Mouse (Mus musculus): Measurements from ENCODE around the gene Olfr464.
A peak's percentile ranks its signal among the peaks of the same experiment; 100 is the strongest.

The Olfr464 gene

GRCm38 (mm10) chr11:87920966-87921365 is at the start of gene Olfr464:
Gene Olfr464 (minus strand): TSS chr11:87920967.
- DNase-seq (ENCODE audit: low read depth, low spot score), result no peak

DNA sequence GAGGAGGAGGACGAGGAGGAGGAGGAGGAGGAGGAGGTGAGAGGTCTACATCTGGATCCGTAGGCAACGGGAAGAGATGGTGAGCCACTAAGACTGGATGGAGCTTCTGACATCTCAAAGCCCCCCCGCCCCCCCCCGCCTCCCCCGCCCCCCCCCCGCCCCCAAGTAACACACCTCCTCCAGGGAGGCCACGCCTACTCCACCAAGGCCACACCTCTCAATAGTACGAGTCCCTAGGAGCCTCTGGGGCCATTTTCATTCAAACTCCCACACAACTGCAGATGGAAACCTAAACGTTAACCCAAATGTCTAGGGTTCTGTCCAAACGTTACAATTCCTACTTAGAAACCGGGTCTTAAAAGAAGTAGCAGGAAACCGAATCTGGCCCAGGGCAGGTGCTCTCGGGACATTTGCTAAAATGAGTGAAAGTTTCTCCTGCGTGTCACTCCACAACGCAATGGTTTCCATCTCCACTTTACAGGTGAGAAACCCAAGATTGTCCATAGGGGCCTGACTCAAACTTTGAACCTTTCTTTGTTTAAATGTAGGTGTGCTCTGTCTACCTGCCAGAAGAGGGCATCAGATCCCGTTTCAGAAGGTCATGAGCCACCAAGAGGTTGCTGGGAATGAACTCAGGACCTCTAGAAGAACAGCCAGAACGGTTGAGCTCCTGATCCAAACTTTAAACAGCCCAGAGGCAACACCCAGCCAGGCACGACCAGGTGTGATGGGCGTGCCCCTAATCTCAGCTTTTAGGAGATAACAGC is 47.8 kb upstream of the Olfr464 start:
- no peak for DNase-seq (ENCODE audit: low read depth, low spot score)

GRCm38 (mm10) chr11:87967692-87968289 is 47.0 kb upstream of the Olfr464 start:
- DNase-seq (ENCODE audit: low read depth, low spot score), result peak; percentile 64

DNA sequence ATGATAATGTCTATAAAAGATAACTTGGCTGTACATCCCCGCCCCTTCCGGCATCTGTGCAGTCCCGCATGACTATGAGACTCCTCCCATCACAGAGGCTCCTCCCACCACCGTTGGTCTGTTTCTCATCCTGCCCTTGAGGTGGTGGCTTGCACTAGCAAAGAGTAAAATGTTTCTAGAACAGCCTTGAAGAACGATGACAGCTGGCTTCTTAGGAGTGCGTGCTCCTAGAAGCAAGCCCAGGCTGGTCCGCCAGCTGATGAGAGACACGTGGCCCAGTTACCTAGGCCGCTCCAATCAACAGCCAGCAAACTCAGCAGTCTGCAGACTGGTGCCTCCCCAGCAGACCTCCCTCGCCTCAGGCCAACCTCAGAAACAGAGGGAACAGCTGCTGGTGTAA is 45.4 kb upstream of the Olfr464 start:
- DNase-seq (ENCODE audit: low read depth, low spot score), result no peak

GRCm38 (mm10) chr11:87965293-87965692 is 44.5 kb upstream of the Olfr464 start:
- DNase-seq (ENCODE audit: low read depth, low spot score), result no peak

- DNase-seq (ENCODE audit: low read depth, low spot score), result no peak
Measured at GRCm38 (mm10) chr11:87957066-87957465, 36.3 kb upstream of the Olfr464 start.

DNA sequence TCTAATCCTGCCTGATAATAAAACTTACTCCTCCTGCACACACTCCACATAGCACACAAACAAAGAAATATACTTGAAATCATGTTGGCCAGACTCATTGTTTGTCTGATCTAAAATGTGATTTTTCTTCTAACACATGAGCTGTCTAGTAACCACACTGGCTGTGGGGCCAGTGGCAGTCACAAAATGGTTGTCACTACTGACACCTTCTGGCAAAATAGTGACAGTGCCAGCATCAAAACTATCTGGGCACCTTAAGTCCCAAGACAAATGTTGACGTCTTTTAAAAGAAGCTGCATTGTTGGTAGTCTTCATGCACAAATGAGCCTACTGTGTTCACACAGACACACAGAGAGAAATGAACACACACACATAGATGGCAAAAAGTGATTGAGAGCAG is 34.4 kb upstream of the Olfr464 start:
- no peak for DNase-seq (ENCODE audit: low read depth, low spot score)

- no peak for DNase-seq (ENCODE audit: low read depth, low spot score)
Measured at GRCm38 (mm10) chr11:87949990-87950389, 29.2 kb upstream of the Olfr464 start.

DNA sequence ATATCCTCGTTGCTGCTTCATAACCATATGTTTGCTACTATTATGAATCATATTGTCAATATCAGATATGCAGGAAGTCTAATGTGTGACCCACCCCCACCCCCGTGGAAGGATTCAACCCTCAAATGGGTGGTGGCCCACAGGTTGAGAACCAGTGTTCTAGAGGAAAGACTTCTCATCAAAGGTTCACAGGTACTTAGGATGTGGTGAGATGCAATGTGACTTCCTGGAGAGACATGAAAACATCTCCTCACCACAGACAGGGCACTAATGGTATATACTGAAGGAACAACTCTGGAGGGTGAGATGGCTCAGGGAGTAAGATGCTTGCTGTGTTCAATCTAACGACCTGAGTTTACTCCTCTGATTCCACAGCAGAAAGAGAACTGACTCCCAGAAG is 14.7 kb upstream of the Olfr464 start:
- DNase-seq (ENCODE audit: low read depth, low spot score), result no peak

DNA sequence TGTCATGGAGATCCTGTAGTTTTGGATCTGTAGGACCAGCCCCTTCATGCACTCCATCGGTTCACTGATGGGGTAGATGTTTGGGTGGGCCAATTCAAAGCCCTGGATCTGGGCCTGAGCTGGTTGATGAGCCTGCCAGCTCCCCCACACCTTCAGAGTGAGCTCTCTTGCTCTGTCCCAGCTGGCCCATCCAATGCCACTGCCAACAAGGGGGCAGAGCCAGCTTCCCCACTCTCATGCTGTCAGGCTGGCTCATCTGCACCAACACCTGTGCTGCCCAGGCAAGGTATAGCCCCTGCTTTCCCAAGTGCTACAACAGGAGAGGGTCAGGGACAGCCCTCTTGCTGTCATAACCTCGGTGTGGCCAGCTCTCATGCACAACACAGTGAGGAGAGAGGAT is 13.0 kb upstream of the Olfr464 start:
- DNase-seq (ENCODE audit: low read depth, low spot score), result no peak

DNA sequence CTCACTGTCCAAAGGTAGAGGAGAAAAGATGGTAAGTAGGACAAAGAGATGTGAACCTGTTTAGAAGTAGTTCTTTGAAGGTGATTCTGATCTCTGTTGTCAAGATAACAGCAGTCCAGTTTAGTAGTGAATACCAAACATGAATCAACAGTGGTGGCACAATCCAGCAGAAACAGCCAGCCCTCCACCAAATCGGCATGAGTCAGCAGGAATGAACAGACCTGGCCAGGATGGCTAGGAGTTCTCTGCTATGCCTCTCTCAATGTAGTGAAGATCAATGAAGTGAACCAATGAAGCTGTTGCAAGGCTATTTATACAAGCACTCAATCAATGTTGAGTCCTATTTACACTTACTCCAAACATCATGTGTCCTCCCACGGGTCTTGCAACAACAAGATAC is 9.6 kb upstream of the Olfr464 start:
- DNase-seq (ENCODE audit: low read depth, low spot score), result no peak

- no peak for DNase-seq (ENCODE audit: low read depth, low spot score)
Measured at GRCm38 (mm10) chr11:87920301-87920700, 466 bp downstream of the Olfr464 start.

DNA sequence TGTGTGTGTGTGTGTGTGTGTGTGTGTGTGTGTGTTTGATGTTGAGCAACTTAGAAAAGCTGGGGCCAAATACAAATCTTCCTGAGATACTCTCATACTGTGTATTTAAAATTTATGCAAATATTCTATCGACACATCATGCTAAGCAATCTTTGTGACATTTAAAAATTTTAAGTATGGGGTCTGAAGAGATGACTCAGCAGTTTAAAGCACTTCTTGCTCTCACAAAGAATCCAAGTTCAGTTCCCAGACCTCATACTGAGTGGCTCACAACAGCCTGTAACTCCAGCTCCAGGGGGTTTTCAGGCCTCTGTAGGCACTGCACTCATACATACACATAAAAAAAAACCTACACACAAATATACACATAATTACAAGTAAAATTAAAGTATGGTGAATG is 4.8 kb downstream of the Olfr464 start:
- no peak for DNase-seq (ENCODE audit: low read depth, low spot score)

DNA sequence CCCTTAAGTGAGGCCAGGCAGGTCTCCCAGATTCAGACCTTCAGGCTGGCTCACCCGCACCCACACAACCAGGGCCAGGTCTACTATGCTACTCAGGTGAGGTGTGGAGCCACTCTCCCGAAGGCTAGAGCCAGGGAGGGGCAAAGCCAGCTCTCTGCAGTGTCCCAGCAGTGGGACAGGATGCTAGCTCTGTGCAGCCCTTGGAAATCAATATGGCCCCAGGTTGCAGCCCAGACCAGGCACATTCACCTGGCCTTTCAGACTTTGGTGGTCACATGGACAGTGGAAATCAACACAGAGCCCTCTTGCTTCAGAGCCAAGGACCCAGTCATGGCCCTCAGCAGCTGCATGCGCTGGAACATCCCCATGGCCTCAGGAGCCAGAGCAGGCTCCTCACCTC is 16.4 kb downstream of the Olfr464 start:
- DNase-seq (ENCODE audit: low read depth, low spot score), result no peak

DNA sequence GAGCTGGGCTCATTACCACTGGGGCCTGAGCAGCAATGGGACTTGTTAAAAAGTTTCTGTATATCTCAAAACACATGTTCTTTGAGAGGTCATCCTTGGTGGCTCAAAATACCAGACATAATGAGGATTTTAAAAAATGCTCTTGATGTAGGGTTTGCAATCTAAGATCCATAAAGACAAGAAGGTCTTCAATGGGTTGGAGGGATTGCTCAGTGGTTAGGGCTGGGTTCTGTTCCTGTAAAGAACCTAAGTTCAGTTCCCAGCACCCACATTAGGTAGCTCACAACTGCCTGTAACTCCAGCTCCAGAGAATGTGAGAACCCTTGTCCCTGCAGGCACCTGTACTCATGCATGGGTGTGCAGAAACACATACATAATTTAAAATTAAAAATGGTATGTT is 23.5 kb downstream of the Olfr464 start, which contains the start of gene Olfr463:
TSS of gene Olfr463 (minus strand) at position 101 of the 400 bp plus-strand sequence.
- no peak for DNase-seq (ENCODE audit: low read depth, low spot score)

DNA sequence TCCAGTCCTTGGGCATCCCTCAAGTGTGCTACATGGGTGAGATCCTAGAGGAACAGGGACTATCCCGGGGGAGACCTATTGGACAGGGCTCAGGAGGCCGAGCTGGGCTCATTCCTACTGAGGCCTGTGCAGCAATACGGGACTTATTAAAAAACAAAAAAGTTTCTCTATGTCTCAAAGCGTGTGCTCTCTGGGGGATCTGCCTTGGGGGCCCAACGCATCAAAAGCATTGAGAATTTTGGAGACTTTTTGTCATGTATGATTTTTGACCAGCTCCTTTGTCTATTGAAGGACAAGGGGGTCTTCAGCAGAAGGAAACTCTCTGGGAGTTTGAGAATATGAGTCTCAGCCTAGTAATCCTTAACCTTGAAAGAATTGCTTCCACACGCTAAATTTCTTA is 28.6 kb downstream of the Olfr464 start, which contains the start of gene Olfr462:
TSS of gene Olfr462 (minus strand) at position 101 of the 400 bp plus-strand sequence.
- no peak for DNase-seq (ENCODE audit: low read depth, low spot score)

- DNase-seq (ENCODE audit: low read depth, low spot score), result no peak
Measured at GRCm38 (mm10) chr11:87884856-87885255, 35.9 kb downstream of the Olfr464 start.

- peak; percentile 11 for DNase-seq (ENCODE audit: low read depth, low spot score)
Measured at GRCm38 (mm10) chr11:87883493-87883892, 37.3 kb downstream of the Olfr464 start.

DNA sequence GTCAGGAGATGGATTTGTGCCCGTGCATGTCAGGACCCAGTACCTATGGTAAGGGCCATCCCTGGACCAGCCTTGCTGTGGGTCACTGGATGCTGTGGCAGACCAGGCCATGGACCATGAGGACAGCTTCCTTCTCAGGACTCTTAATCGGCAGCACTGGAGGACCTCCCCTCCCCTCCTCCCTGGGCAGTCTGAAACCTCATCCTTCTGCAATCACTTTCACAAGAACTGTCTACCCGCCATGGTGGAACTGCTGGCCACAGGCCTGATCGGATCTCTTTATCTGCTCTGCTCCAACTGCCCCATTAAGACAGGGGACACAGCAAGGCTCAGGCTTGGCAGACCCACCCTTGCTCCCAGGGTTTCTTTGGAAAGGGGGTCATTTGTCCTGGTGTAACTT is 39.1 kb downstream of the Olfr464 start:
- no peak for DNase-seq (ENCODE audit: low read depth, low spot score)

DNA sequence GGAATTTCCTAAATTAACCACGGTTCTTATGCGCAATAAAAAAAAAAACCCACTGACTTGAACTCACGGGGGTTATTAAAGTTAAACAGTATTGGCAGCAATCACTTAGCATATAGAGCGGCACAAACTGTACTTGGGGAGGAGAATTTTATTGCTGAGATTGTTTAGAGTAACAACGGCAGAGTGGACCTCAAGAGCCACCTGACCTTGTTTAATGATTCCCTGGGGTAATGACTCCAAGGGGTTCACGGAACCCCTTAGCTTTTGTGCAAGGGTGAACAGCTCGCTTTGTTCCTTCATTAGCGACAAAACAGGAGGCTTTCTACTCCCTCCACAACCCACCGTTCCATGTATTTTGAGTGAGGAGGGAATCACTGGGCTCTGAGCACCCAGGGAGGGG is 40.9 kb downstream of the Olfr464 start:
- DNase-seq (ENCODE audit: low read depth, low spot score), result no peak

DNA sequence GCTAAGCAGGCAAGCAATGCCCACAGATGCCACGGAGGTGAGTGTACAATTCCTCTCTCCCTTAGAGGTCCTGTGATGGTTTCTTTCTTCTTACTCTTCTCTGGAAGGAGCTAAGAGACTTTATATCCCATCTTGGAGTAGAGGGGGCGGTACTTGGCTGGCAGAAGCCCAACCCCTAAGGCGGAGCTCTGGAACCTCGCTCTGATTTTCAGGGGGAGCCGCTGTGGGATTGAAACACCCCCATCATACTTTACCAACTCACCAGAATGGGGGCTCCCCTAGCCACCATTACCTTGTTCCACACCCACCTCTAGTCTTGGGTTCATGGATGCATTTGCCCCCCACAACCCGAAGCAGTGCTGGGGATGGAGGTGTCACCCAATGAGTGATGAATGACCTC is 45.3 kb downstream of the Olfr464 start, which contains the start of gene Epx:
TSS of gene Epx (minus strand) at position 101 of the 400 bp plus-strand sequence.
- DNase-seq (ENCODE audit: low read depth, low spot score), result no peak

- no peak for DNase-seq (ENCODE audit: low read depth, low spot score)
Measured at GRCm38 (mm10) chr11:87871766-87872165, 49.0 kb downstream of the Olfr464 start.

DNA sequence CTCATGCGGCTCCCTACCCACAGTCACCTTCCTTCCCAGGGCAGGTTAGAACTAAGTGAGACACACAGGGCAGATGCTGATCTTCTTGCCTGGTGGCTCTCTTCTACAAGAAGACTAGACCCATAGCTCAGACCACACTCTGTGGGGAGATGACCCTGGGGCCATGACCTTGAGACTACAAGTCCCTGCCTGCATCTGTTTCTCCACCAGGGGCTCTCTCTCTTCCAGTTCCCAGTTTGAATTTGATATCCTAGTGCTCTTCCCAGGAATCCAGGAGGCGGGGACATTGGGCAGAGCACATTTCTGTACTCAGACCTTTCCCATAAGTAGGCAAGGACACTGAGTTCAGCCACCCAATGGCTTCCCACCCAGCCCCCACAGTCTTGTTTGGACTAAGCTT is 50.7 kb downstream of the Olfr464 start:
- no peak for DNase-seq (ENCODE audit: low read depth, low spot score)
